Mouse (Mus musculus) MEL-GATA-1-ER (cell line): ENCODE results near the gene Gramd4.

ENCODE experiments used
- DNase-seq: peaks from one replicate; pipeline ENCODE4 v3.0.0-alpha.2; 2012; ENCODE audit warnings: low read depth; ENCODE audit errors: extremely low read depth

Gene Gramd4

DNA sequence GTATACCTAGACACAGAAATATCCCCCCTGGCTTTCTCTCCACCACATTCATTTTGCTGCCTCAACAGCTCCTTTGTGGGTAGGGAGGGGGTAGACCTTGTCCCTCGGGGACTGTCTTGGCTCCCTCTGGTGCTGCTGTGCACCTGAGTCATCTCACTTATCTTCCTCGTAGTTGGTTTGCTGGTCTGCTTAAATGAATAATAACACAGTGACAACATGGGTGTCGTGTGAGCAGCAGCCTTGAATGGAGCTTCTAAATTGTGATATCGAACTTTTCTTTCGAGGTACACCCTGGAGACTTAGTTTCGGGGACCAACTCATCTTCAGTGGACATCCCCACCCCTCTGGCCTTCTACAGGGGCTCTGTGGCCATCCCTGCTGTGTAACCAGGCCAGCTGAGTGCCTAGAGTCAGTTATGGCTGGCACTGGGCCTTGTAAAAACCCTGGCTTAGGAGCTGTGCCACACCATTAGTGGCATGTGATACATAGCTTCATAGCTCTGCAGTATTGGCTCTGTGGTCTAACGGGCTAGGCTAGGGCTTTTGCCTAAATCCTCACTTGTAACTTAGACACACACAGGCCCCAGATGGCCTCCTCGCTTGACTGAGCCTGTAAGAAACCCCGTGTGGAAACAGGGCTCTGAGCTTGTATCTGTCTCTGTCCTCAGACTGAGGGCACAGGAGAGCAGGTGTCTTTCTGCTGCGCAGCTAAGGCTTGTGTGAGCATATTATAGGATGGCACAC lies 53.0 kb downstream of the Gramd4 start:
- no peak for DNase-seq

DNA sequence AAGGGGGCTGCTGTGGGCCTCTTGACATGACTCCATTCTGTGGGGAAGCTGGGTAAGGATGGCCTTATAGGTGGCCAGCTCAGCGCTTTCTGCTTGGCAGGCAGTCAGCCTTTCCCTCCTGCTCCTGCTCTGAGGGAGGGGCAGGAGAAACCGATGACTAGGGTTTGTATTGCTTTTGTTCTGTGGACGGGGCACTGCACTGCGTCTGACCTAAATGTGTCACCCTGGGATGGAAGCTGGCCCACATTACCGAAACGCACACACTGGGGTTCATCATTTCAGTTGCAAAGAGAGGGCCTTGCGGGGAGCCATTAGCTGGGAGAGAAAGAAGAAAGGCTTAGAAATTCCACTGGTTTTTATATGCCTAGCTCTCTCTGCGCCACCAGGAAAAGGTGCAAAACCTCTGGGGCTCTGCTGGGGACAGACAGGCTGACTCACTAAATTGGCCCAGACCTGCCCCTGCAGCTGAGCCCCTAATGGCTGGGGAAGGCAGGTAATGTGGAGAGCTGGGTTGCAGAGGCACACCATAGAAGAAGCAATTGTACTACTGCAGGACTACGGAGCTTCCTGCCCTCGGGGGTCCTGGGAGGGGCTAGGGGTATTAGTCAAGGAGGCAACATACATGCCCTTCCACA lies 55.3 kb downstream of the Gramd4 start:
- DNase-seq: no peak

DNA sequence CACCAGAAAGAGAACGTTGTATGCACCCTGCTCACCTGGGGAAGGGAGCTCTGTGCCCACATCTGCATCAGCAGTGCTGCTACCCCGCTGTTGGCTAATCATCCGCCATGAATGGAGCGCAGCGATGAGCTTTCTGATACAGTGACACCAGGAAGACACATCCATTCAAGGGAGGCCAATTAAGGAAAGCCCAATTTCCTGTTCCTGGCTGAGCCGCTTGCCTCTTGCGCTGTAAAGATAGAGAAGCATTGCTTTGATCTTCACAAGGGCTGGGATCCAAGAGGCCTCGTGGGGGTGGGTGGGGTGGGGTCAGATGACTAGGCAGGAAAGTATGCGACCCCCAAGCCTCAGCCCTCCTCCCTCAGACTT lies 55.8 kb downstream of the Gramd4 start:
- no peak for DNase-seq

DNA sequence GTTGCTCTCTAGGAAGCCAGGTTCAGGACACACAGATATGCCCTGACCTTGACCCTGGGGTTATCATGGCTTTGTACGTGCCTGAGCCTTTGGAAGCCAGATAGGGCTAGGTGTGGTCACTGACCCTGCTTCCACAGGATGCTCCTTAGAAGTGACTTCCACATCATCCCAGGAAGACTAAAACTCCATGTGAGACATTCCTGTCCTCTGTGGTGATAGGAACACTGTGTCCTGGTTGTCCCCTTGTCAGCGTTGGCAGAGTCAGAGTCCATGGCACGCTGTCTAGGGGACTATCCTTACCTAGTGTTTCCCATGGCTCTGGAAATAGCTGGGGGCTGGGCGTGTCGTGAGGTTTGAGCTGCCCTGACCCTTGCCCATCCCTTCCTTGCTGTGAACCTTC lies 58.9 kb downstream of the Gramd4 start:
- DNase-seq: no peak

DNA sequence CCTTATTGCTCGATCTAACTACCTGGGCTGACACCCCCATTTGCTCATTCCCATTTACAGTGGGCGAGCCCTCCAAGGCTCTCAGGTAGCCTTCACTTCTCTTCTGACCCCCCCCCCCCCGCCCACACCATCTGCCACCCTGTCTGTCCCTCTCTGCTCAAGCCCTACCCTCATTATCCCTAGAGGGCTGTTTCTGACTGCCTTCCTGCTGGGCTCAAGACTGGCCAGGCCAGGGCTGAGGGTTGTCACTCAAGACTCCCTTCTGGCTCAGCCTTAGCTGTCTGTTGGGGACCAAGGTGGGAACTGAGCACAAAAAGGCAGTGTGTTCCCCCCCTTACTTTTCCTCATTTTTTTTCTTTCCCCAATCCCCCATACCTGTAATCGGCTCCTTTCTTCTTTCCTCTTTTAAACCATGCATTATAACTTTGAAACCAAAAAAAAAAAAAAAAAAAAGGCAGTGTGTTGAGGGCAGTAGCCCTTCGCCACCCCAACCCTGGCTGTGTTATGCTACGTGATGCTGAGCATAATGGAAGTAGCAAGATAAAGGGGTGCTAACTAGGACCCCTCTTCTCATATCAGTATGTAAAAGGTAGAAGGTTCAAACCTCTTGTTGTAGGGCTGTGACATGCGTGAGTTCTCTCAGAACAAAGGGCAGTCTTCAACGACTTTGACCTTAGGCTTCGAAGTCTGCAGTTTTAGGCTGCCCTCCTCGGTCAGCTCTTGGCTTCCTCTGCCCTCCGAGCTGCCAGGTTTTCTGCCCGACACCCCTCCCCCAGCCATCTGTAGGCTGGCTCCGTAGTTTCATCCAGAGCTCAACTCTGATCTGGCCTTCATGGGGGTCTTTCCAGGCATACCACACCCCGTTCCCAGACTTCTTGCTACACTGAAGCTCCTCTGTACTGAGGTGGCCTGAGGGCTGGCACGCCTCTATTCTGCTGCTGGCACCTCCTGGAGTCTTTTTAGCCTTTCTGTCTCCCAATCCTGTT lies 59.9 kb downstream of the Gramd4 start:
- DNase-seq: no peak

DNA sequence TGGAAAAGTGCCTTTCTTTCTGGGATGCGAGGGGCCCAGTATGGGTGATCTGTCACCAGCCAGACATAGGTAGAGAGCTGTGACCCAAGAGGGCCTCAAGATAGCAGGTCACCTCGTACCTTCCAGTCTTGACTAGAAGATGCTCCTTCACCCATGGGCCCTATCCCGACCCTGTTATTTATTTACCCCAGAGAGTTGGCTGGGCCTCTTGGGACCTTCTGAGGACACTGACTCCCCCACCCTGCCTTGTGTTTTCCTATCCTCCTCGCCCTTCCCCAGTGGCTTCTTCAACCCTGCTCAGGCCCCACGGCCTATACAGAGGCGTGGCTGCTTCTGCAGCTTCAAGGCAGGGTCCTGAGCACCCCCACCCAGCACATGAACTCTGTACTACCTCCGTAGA lies 61.7 kb downstream of the Gramd4 start:
- no peak for DNase-seq

DNA sequence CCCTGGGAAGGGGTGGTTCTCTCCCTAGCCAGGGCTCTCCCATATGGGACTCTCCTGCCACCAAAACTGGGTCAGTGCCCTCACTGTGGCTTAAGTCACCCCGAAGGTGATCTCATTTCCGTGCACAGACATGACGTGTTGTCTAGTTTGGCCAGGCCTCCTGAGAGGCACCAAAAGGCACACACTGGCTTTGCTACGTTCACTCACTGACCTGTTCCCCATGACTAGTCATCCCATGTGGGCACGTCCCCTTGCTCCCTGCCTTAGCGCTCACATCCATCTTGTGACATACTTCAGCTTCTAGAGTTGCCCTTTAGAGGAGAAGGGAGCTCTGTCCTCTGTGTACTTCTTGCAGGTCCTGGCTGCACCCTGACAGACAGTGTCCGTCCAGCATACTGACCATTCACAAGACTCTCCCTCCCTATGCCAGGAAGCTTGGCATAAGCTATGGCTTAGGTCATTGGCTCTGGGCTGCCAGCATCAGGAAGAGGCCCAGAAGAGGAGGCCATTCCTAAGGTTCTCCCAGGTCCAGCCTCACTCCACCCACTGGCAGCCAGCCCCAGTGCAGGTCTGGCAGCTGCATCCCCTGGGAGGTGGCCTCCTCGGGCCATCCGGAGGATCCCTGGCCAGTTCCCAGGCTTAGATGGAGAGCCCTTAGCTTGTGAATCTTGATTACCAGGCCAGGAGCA lies 64.9 kb downstream of the Gramd4 start:
- no peak for DNase-seq

DNA sequence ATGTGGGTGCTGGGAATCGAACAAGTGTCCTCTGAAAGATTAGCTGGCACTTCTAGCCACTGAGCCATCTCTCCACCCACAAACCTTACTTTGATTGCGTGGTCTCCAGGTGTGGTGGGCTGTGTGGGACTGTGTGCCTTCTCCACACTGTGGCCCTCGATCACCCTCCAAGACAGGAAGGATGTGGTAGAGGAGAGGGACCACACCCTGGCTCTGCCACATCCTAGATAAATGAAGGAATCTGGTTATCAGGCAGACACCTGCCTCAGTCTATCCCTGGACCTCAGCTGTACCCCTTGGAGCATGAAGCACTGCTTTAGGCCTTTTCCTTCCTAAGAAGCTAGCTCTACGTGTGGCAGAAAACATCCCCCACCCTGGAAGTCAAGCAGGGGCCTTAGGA lies 65.9 kb downstream of the Gramd4 start:
- DNase-seq: peak; percentile 12

DNA sequence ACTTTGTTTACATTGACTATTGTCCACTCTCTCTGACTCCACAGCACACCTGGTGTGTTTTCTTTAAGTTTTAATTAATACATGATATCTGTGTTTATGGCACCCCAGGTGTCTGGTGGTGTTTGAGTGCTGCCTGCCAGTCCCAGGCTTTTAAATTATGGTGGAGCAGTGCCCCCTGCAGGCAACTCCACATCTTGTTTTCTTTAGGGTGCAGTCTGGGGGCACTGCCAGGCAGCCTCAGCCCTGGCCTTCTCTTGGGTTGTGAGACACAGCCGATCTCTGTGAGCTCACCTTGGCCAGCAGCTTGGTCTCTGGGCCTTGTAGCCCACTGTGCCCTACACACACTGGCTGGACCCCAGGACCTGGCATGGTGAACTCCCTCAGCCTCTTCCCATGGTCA lies 66.9 kb downstream of the Gramd4 start:
- no peak for DNase-seq

DNA sequence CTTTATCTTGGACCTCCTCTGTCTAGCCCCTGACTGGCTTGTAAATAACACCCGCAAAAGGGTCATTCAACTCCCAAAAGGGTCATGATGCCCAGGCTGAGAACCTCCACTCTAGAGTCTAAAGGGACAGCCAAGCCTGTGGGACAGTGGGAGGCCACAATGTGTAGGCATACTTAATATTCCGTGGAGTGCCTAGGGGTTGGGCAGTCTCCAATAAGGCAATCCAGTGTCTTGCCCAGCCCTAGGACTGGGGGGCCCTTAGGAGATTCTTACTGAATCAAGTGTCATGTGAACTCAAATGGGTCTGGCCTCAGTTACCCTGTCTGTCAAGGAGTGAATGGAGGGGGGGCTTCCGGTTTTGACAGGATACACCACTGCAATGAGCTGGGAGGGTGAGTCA lies 71.5 kb downstream of the Gramd4 start:
- DNase-seq: no peak

DNA sequence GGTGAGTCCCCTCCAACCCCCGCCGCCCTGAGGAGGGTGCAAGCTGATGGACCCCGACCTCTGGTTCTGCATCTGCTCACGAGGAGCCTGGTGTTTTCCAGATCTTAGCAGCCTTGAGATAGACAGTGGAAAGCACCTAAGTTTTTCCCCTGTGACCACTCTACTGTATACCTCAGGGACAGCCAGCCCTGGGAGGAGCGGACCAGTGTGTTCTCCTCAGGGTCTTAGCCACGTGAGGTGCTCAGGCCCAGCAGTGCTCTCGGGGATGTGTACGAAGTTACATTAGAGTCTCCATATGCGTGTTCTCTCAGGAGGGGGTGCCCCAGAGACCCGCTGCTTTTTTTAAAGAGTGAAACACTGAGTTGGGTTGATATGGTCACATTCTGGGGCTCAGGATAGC lies 73.2 kb downstream of the Gramd4 start:
- DNase-seq: no peak

DNA sequence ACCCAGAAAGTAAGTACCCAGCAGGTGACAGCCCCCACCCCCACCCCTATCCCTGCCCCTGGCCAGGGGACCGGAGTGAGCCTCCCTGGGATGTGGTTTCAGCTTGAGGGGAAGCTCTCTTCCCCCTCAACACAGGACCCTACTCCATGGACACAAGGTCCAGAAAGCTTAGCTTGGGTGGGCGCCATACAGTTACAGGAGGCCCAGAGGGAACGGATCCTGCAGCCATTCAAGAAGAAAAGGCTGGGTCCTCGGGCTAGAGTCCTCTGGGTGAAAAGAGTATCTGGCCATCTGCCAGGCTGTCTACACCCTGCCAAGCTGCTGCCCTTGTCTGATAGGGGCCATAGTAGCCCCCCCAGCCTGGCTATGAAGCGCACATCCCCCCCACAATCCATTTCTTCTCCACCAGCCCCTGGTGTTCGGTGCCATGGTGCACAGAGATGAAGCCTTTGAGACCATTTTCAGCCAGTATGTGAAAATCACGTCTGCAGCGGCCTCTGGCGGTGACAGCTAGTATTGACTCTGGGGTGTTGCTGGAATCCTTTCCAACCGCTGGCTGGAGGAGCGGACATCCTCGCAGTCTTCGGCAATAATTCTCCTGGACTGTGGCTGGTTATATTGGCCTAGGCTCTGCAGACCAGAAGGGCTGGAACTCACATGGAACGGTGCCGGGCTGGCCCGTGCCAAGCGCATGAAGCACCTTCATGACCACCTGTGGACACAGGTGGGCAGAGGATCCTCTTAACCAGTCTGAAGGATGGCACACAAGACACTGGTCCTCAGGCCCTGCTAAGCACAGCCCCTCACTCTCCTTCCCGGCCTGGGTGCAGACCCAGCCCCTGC lies 77.7 kb downstream of the Gramd4 start:
- peak; percentile 36 for DNase-seq

DNA sequence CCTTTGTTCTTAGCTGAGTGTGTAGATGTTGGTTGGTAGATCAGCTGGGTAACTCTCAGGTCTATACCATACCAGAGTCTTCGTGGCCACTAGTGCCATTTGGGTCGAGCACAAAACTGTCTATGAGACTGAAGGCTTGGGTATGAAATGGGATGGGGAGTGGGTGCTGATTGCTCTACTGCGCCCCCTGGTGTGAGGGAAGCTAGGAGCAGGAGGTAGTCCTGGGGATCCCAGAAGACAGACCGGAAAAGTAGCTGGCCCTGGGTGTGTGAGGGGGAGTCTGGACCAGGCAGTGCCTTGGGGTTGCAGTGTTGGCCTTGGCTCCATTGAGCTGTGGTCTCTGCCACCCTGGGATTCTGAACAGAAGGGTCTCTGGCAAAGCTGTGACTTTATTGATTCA lies 80.1 kb downstream of the Gramd4 start:
- peak; percentile 3 for DNase-seq

DNA sequence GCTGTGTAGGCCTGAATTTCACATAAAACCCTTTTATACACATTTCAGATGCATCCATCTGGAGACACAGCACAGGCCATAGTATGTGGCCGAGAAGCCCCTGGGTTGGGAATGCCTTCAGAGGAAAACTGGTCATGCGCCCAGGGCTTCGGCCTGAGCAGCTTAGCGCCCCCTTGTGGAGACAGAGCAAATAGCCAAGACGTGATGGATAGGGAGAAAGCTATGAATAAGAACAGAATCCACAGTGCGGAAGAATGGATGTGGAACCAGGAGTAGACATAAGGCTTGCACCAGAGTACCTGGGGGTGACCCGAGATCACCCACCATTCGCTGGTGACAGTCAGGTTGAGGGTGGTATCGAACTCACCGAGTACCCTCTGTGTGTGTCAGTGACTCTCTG lies 82.8 kb downstream of the Gramd4 start:
- DNase-seq: peak; percentile 16

DNA sequence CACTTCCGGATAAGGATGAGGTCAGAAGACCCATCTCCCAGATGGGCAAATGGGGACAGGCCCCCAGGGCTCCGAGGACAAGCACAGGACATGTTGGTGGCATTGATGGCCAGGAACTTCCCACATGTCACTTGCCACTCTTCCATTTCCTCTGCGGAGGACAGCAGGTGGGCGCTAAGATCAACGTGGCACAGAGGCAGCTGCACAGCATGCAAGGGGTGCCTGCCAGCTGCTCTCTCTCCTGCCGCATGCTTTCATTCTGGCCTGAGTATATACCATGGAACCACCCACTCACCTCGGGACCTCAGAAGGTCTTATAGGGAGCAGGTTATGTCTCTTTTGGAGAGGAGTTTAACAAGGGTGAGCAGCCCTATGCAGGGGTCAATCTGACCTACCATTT lies 87.1 kb downstream of the Gramd4 start:
- DNase-seq: no peak

DNA sequence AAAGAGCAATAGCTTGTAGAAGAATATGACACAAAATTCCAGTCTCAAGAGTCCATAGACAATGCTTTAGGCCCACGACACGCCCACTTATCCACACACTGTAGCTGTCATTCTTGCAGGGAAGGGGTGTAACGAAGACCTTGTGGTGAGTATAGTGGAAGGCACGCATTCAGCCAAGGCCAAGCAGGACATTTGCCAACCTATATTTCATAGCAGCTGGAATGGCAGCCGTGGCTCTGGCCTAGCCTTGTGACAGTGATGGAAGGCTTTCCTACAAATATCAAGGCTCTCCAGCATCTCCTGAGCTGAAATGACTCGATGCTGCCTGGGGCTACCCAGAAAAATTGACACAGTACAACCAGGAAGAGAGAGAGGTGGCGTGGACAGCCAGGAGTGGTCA lies 87.6 kb downstream of the Gramd4 start:
- DNase-seq: no peak

DNA sequence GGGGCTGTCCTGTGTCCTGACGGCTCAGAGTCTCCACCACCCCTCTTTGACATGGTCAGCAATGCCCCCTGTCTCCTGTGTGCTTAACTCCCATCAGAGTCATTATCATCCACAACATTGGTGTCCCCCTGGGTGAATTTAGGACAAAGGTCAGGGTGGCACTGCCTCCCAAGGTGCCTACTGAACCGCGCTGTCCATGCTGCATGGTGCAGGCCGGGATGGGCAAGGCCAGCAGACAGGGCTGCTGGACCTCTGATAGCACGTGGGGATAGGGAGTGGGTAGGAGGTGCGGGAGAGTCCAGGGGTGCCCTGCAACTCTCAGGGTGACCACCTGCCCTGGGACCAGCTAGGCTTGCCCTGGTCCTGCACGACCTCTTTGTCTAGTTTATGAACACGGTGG lies 89.4 kb downstream of the Gramd4 start:
- no peak for DNase-seq

DNA sequence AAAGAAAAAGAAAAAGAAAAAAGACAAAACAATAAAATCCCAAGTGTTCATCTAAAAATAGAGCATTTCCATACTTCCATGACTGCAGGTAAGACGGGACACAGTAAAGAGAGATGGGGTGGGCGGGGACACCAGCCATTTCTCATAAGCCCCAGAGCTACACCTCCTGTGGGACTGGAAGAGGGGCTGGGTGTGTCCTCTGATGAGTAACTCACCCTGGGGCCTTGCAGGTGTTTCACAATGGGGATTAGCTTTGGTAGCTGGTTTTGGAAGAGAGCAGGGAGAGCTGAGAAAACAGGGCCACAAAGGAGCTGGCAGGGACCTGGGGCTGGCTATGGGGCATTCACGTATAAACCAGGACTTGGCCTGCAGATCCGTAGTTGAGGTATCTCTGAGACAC lies 93.1 kb downstream of the Gramd4 start:
- DNase-seq: no peak

DNA sequence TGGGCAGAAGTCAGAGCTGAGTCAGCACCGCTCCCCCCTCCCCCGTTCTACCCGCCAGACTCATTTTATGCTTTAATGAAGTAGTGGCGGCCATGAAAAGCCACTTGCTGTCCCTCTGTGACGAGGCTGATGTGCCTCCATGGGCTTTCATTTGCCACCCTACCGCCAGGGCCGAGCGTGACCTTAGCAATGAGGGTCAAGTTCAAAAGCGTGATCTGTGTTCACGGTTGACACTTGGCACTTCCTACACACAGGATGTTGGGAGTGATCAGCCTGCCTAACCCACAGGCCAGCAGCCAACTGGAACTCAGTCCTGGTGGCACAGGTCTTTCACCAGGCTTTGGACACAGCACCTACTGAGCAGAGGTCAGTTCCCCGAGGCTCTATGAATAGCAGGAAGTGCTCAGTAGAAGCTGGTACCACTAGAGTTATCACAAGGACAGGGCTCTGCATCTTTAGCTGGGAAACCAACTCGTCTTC lies 96.0 kb downstream of the Gramd4 start:
- DNase-seq: no peak

DNA sequence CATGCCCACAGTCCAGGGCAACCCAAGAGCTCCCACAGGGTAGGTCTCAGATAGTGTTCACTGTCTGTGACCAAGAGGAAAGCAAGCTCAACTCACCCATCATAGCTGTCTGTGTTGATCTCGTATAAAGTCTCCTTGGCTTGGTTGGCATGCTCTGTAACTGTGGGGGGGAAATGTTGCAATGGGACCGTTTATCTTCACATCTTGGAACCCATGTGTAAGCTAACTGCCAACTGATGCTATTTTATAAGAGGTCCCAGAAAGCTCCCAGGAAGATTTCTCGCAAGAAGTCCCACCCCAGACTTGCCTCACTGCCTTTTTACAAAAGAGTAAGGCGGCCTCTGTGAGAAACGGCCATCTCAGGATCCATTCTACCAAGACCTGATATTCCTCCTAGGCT lies 99.0 kb downstream of the Gramd4 start:
- no peak for DNase-seq

DNA sequence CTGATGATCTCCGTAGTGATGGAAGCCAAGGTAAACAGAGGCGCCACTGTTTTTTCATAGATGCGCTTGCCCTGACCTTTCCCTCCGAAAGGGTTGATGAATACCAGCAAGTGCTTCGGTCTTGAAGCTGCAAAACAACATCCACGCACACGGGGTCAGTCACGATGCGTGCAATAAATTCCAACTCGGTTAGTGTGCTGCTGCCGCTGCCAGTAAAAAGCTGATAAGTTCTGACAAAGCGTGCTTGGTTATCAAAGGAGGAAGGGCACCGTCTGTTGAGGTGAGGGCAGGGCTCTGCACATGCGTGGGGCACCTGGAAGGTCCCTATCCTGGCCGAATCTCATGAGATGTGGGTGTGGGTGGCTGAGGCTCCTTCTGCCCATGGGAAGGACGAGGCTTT lies 101.6 kb downstream of the Gramd4 start:
- DNase-seq: no peak
